Mouse (Mus musculus): ENCODE data around the gene Wnk2.

- TF ChIP-seq CTCF (IDR thresholded peaks at IDR 0.05): no peak
- peak; percentile 81 for TF ChIP-seq EP300 (IDR thresholded peaks at IDR 0.05)
Measured at GRCm38 (mm10) chr13:49103913-49104312, 43.9 kb downstream of the Wnk2 start.

Data from lung, postnatal 0 days (tissue).